Mouse (Mus musculus) thymus, adult 2 months (tissue): ENCODE data around the gene Cd86.

Experiments used
- CTCF ChIP-seq: fragments of 200-500 bp; IDR thresholded peaks from 2 replicates; pipeline ENCODE4 v1.5.1; 2012; ENCODE audit warnings: mild to moderate bottlenecking, control low read depth, low read length, moderate library complexity, borderline replicate concordance; ENCODE audit not compliant: control insufficient read depth, poor library complexity, insufficient read depth; ENCODE audit errors: extremely low read depth
- POLR2A ChIP-seq: fragments of 200-500 bp; IDR thresholded peaks from 2 replicates; pipeline ENCODE4 v1.6.1; 2012; ENCODE audit warnings: mild to moderate bottlenecking, low read length, control low read depth, moderate library complexity; ENCODE audit not compliant: control insufficient read depth, poor library complexity, insufficient read depth; ENCODE audit errors: extremely low read depth

DNA sequence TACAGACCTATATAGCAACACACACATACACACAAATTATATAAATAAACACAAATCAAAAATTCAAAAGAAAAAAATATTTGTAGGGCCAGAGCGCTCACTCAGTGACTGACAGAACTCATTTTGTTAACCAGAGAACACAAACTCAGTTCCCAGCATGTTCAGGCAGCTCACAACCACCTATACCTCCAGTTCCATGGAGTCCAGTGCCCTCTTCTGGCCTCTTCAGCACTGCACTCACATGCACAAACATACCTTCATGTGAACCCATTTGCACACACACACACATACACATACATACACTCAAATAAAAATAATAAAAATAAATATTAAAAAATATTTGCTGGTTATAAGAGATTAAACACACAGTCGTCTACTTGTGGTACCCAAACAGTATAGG is 44.9 kb upstream of the Cd86 start:
- TF ChIP-seq CTCF: no peak
- TF ChIP-seq POLR2A: no peak
